Mouse (Mus musculus): ENCODE measurements at regions not wholly inside any gene's neighbourhood (a gene's known extent, or its start where the extent isn't known, plus 50 kb on each side); places are given as distances from the start of the nearest gene placed in this dataset.

DNA sequence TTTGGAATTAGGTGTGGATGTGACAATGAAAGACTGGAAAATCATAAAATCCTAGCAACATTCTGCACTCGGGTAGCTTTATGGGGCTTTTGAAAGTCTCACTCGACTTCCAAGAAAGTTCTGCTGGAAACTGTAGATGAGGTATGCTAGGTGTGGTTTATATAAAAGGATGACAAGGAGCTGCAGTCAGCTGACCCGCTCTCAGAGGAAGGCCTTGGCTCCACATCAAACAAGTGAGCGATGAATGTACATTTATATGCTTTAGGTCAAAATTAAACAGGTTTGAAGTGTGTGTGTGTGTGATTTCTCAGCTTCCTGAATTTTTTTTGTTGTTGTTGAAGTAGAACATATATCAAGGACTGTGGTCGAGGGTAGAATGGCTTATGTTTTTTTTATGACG, 174.9 kb downstream of the 1500009L16Rik start:
- no peak for DNase-seq

DNA sequence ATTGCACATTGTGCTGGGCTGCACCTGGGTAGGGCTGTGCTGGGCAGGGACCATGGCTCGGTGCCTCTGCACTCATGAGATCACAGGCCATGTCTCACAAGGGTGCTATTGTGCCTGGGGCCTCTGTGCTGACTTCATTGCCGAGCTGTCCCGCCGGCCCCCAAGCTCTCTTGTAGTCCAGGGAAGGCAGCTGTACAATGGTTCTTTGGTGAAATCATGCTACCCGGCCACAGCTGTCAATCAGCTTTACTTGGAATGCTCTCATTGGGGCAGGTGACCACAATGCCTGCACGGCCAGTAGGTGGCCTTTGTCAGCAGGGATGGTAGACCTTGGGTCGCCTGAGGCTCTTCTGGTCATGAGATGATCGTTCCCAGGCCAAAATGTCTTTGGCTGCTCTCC, 184.1 kb downstream of the 1500009L16Rik start:
- DNase-seq, result no peak

DNA sequence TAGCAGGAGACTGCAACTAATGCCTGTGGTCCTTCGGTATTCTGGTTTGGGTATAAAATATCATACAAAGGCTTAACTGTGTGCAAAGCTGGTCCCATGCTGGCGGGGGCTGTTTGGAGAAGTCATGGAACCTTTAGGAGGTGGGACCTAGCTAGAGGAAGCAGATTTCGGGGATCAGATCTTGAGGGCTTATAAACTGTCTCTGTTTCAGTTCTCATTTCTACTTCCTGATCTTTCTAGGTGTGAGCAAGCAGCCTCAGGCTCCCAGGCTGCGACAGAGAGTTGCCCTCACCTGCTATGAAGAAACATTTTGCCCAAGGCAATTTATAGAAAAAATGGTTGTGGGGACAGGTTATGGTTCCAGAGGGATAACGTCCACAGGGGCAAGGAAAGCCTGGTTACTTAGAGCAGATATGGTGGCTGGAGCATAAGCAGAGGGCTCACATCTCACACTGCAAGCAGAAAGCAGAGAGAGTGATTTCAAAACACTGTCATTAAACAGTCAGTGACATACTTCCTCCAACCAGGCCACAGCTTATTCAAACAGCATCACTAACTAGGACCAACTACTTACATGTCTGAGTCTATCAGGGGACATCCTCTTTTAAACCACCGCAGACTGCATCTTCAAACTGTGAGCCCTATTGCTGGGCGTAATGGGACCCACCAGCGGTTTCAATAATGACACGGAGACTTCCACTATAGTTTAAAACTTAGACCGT, 188.1 kb downstream of the 1500009L16Rik start:
- DNase-seq, result no peak

DNA sequence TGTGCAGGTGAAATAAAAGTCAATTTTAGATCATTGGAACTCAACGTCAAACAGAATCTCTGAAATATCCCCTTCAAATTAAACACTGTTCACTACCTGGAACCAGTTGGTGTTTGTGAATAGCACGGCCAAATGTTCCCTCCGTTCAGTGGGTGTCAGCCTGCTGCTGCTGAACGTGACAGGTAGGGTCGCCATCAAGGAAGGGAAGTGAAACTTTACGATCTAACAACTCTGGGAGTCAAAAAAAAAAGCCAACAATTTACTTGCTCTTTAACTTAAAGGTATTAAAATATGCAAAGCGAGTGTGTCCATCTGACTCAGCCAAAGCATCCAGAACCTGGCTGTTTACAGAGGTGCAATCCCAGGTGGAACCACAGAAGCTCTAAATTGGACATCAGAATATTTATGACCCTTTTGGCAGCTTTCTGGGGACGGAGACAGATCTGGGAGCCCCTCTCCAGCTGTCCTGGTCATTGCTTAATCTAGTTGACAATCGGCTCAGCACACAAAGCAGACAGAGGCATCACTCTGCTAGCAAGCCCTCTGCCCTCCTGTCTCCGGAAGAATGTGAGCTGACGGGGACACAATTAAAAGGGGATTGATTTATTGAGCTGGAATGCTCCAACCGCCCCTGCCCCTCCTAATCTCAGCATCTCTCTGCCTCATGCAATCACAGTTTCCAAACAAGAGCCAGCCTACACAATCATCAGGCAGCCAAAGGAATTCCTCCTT, 191.9 kb downstream of the 1500009L16Rik start:
- no peak for DNase-seq

DNA sequence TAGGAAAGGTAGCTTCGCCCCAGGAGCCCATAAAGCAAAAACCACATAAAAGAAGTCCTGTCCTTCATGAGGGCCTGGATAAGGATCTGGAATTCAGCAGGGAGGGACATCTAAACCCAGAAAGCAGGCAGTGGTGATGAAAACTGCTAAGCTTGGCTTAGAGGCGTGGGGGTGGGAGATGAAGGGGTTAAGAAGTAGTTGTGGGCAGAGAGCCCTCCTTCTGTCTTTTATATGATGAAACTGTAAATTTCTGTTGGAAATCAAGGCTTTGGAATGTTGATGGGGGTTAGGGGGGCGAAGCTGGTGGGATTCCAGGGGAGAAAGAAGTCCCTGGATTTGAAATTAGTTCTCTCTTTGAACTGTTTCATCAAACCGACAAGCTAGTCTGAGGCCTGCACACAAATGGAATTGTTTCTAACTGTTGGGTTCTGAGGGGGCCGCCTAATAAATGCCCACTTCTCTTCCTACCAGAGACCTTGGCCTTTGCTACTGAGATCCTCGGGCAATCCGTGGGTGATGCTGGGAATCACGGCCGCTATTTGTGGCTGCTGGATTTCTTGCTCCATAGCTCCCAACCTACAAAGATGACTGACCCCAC, 192.6 kb downstream of the 1500009L16Rik start:
- DNase-seq, result no peak

DNA sequence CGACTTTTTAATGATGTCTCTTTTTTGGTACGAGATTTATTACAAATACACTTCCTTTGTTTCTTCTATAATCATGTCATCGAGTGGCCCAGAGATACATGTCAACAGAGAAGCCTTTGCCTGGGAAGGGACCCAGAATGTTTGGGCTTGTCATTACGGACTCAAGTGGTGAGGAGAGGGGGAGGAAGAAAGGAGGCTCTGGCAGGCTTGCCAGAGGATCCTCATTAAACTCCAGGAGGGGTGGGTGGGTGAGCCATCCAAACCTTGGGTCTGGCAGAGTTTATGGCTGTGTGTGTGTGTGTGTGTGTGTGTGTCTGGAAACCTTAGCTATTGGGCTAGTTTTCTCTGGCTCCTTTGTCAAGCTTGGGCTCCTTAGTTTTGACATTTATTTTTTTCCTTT, 204.3 kb downstream of the 1500009L16Rik start:
- no peak for DNase-seq

DNA sequence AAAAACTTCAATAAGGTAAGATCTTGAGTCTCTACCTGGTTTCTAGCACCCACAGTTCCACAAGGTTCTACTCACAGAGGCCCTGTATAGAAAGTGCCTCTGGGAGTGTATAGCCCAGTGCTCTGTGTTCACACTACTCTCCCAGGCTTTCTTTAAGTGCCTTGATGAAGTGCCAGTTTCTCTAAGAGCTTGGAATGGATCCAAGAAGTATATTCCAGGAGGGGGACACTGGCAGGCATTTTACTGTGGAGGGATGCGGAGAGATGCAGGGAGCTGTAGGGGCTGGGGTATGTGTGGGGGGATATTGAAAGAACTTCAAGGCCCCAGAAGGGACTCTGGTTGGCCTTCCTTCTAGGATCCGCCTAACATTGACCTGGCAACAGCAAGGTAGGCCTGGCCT, 204.9 kb downstream of the 1500009L16Rik start:
- no peak for DNase-seq

DNA sequence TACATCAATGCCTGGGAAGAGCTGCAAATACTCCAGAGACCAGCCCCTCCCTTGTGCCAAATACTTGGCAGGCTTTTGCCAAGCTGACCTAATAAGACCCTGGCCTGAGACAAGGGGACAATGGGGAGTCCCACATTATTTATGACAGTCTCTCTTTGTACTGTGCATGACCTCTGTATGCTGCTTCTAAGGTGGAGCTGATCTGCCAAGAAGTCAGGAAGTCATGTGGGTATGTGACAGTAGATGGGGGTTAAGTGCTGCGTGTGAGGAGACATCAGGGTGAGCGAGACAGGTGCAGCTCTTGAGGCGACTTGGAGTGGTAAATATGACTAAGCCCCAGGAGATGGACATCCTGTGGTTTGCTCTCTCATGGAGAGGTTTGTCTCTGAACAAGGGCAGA, 209.1 kb downstream of the 1500009L16Rik start:
- DNase-seq, result no peak

DNA sequence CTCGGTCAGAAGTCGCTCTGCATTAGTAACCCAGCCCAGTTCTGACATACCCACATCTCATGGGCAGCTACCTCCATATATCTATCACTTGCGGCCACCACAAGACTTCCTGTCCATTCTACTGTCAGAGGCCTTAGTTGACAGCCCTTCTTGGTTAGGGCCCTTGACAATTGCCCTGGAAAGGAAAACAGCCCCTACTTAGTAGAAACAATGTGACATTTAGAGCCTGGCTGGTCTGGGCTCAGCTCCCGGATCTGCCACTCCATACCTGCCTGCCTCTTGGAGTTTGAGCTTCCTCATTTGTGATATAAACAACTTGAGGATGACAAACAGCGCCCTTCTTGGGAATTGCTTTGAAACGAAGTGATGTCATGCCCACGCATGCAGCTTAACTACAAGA, 210.5 kb downstream of the 1500009L16Rik start:
- DNase-seq, result no peak

DNA sequence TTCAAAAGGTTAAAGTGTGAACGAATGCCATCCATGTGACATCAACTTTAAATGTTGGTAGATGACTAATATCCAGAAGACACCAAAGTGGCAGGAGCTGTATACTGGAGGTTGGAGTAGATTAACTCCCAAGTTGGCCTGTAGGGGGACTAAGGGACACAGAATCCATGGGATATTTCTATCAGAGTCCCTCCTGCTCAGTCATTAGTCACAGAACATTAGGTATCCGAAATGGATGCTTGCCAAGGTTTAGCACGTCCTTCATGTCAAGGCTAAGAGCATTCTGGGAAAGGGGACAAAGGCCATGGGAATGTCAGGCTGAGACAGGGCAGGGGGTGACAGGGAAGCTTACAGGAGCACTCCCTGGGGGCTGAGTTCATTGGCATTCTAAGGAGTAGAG, 211.8 kb downstream of the 1500009L16Rik start:
- no peak for DNase-seq

DNA sequence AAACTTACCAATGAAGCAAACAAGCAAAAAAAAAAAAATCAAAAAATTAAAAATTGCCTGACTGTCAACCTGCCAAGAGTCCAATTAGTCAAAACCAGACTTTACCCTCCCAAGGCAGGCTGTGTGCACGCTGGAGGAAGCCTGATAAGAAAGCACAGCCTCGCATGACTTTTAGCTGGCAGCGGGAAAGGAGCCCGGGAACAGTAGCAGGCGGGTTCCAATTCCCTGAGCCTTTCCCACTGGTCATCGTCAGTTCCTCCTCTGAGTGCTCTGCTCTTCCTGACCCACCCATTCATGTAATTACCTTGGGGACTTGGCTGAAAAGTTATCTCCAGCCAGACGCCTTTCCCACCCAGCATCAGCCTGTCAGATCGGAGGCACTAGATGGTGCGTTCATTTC, 214.5 kb downstream of the 1500009L16Rik start:
- DNase-seq, result no peak

DNA sequence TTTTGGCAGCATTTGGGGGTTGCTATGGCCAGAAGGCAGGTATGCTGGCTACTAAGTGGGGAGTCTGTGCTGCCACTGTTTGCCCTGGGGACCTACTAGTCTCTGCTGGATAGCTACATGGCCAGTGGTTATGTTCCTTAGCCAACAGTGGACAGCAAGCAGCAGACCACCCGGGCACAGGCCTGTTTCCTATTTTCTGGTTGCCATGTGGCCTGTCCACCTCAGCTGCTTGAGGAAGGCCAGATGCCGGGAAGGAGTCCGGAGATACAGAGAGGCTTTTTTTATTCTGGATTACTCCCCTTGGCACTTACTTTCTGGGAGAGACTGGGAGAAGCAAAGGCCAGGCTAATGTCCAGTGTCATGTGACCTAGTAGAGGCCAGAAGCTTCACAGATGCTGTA, 219.4 kb downstream of the 1500009L16Rik start:
- no peak for DNase-seq

DNA sequence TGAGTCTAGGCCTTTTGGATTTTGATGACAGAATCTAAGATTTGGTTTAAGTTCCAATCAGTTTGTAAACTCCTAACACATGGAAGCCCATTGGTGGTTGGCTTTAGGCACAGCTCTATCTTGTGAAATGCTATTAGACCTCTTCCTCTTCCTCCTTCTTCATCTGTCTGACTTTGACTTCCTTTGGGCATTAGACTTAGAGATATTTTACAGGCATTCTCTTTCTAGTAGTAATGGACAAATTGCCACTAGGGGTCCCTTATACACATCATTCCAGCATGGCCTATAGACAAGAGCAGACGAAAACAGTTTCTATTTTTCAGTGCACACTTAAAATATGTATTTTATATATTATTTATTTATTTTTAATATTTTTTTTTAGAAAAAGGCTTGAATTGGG, 221.5 kb downstream of the 1500009L16Rik start:
- DNase-seq, result no peak

DNA sequence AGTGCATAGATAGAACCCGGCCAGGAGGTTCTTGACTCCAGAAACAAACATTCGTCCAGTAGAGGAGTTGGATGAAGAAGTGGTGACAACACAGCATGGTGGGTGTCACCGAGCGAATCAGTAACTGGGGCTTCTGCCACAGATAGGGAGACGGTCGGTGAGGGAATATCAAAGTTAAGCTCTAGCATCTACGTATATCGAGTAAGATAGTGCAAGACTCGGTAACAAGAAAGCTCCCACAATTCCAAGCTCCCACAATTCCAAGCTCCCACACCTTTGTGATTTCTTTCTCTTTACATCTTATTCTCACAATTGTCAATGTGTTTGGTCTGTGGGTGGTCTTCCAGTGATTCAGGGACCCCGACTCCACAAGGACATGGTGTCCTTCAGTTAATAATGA, 222.2 kb downstream of the 1500009L16Rik start:
- no peak for DNase-seq

DNA sequence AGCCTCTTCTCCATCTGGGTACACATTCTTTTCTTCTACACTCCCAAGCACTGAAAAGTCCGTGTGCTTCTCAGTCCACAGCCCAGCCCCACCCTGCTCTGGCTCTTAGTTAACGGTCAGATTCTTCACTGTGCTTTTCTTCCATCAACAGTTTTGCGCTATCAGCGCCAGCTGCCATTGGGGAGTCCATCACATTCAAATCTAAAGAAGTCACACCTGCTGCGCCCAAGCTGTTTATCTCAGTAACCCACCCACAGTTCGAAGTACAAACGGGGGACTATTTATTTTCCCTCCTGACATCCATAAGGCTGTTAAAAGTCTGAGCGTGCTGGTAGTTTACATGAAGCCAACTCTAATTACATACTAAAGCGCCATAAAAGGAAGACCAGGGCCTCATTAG, 222.8 kb downstream of the 1500009L16Rik start:
- no peak for DNase-seq

DNA sequence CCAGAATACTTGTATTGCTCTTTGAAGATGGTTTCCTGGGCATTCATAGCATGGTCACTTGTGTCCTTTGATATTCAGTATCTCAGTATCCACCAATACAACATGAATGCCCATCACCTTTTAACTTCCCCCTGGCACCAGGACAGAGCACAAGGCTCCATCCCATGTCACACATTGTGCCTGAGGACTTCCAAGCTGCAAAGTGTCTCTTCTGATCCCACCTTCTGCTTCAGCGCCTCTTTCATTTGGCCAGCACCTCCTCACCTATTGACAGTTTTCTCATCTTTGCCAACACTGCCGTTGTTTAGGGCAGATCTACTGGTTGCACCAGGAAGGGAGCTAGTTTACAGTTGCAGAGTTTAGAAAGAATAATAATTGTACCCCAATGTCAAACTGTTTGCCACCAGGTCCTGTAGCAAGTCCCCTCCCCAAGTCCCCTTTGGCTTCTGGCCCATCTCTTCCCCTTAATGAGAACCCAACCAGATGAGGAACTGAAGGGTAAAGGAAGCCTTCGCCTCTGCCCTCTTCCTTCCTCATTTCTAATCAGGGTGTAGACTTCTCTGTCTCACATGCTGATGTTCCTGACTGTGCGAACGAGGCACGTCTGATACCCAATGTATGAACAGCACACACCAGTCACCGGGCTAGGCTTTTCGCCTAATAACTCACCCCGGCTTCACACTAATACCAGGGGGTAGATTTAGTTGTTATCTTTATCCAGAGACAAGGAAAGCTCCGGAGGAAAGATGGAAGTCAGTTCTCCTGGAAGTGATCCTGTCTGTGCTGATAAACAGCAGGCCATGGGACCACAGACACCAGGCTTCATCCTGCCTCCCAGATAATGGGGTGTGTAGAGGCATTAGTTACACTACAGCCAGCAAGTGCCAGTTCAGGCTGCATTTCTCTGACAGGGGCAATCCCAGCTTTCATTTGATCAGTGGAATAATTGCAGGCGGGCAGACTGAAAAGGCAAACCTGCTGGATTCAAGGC, 223.8 kb downstream of the 1500009L16Rik start:
- peak; percentile 16 to 35 for DNase-seq

DNA sequence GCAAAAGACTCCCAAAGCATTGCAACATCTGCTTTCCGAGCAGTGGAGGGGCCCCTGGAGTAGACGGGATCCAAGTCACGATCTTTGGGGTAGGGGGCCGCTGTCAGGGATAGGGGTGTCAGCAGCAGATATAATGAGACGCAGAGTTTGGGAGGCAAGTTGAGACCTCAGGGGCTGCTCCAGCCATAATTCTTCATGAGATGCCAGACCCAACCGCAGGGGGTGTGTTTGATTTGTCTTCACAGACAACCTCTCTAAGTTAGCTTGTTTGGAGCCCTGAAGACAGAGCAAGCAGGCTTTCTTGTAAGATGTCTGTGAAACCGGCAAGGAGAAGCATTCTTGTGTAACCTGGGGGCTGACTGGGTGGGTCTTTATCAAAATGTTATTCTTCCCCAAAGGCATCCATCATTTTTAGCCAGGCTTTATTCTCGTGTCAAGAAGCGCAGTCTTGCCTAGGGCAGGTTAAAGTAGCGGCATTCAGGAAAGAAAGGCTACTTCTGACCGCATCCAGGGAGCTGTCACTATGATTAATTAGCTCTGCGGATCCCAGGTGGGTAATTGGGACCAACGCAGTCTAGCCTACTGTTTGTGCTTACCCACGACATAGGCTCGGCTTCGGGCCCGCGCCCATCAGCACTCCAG, 234.6 kb downstream of the 1500009L16Rik start:
- no peak for DNase-seq

DNA sequence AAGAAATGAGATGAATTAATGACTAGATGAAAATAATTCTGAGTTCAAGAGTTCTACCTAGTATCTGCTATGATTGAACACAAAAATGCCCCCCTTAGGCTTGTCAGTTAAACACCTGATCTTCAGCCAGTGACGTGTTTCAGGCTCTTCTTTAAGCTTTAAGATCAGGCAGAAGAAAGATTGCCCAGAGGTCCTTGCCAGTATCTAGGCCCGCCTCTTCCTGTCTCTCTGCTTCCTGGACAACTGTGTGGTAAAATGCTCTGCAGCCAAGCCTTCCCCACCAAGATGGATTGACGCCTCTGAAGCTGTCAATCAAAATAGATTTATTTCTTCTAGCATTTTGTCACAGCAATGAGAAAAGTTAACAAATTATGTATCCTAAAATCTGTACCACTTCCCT, 235.7 kb downstream of the 1500009L16Rik start:
- no peak for DNase-seq

DNA sequence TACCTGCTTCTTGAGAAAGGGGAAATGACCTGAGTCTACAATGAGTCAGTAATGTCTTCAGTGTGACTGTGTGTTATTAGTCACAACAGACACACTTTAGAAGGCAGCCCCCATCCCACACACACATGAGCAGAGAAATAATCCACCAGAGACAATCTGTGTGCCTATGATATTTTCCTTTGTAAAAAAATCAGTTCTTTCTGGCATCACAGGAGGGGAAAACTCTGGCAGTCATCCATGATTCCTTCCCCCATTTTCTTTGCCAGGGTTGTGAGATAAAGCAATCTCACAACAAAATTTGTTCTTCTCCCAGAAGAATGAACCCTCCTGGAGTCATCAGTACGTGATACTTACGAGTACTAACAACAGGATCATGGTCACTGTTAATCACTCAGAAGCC, 236.2 kb downstream of the 1500009L16Rik start:
- DNase-seq, result no peak

DNA sequence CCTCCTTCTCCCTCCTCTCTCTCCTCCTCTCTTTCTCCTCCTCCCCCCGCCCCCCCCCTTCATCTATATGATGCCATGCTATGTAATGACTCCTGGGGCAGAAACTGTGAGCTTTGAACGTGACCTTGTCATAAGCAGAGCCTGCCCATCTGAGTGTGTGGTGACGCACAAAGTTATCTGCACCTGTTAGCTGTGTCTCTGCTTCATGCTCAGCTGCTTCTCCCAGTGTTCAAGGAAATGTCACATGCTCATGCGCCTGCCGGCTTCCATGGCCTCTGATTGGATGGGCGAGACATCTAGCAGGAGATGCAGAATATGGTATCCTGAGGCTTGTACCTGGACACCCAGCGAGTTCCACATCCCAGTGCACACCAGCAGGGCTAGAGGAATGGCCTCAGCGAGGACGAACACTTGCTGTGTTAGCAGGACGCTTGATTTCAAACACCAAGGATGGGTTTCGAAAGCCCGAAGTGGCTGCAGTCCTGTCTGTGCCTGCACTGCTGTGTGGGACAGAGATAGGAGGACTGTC, 240.6 kb downstream of the 1500009L16Rik start:
- no peak for DNase-seq

DNA sequence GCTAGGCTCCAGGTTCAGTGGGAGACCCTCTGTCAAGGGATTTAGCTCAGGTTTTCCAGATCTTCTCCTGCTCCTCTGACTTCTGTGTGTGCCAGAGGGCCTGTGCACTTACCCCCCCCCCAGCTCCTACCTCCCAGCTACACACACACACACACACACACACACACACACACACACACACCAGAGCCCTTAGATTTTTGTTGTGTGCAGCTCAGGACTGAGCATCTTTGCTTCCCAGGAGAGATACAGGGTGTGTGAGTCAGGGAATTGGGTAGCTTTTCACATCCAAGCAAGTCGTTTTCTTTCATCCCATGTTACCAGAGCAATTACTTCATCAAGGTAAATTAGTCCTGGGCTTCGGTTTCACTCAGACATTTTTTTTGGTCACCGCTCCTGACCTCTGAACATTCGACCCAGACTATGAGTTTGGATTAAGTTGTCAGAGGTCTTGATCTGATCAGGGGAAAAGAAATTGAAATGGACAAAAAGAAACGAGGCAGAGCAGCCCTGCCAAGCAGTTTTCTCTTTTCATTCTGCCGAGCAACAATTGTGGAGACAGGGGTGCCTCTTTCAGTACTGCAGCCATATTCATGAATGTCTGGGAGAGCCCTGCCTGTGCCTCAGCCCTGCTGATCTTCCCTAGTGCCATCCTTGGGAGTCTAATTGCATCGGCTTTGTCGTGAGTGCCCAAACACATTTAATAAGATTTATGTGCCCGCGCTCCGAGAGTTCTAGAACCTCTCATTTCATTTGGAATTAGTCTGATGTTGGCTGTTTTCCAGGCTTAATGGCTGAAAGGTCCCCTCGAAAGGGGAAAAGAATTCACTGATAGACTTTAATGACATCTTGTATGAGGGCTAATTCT, 241.3 kb downstream of the 1500009L16Rik start:
- DNase-seq, result no peak
